Mouse (Mus musculus): ENCODE measurements at regions not wholly inside any gene's neighbourhood (a gene's known extent, or its start where the extent isn't known, plus 50 kb on each side); places are given as distances from the start of the nearest gene placed in this dataset.
A peak's percentile ranks its signal among the peaks of the same experiment; 100 is the strongest.

- DNase-seq (ENCODE audit: low spot score in 2 of 2) = peak; percentile 19 to 28
Measured at GRCm38 (mm10) chr6:143373686-143374273, 206.8 kb downstream of the Etnk1 start.

GRCm38 (mm10) chr6:143375951-143376713, 209.1 kb downstream of the Etnk1 start:
- DNase-seq (ENCODE audit: low spot score in 2 of 2) = no peak

DNA sequence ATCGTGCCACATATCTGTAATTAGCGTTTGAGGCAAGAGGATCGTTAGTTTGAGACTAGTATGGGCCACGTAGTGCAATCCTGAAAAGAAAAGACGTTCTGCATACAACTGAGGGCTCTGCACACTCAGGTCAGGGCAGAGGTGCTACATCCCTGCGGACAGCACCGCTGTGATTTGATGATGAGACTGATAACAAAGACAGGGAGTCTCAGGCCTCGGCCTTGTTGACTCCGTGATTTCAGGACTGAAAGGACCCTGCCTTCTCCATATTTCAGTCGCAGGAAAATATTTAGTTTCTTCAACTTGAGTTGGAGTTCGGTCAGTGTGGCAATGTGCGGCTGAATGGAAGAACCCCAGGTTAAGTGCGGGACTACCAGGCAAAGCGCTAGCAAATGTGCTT, 210.1 kb downstream of the Etnk1 start:
- DNase-seq (ENCODE audit: low spot score in 2 of 2) = no peak

- DNase-seq (ENCODE audit: low spot score in 2 of 2) = no peak
Measured at GRCm38 (mm10) chr6:143378126-143378525, 211.1 kb downstream of the Etnk1 start.

GRCm38 (mm10) chr6:143380490-143380889, 213.5 kb downstream of the Etnk1 start:
- no peak for DNase-seq (ENCODE audit: low spot score in 2 of 2)

DNA sequence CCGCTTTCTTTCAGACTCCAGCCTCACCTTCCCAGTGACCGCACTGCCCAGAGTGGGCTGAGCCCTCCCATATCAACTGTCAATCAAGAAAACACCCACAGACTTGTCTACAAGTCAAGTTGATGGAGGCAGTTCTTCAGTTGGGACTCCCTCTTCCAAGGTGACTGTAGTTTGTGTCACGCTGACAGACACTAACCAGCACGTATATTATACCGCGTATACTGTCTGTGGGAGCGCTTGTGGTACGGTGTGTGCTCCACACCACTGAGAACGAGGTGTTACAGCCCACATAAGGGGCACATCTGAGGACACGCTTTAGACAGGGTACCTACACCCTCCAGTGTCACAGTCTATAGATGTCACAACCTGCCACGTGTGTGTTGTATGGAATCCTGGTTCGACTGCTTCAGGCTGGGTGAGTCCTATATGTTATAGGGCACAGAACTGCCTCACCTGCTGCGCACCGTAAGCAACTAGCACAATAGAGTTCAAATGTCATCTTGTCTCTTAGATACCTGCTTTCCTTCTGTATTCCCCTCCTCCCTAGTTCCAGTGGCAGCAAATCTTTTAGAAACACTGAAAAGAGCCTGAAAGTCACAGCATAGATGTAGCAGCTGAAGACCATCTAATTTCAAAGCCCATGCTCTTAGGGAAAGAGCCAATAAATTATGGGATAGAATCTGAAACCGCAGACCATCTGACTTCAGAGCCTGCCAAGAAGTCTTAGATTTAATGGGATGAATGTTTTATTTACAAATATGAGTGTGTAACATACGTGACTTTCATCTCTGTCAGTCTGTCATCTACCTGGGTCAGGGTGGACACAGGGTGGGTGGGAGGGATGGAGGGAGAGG, 219.8 kb downstream of the Etnk1 start:
- no peak for DNase-seq (ENCODE audit: low spot score in 2 of 2)

- no peak for DNase-seq (ENCODE audit: low spot score in 2 of 2)
Measured at GRCm38 (mm10) chr6:143393543-143394207, 226.7 kb downstream of the Etnk1 start.

- no peak for DNase-seq (ENCODE audit: low spot score in 2 of 2)
Measured at GRCm38 (mm10) chr6:143394377-143394776, 227.4 kb downstream of the Etnk1 start.

DNA sequence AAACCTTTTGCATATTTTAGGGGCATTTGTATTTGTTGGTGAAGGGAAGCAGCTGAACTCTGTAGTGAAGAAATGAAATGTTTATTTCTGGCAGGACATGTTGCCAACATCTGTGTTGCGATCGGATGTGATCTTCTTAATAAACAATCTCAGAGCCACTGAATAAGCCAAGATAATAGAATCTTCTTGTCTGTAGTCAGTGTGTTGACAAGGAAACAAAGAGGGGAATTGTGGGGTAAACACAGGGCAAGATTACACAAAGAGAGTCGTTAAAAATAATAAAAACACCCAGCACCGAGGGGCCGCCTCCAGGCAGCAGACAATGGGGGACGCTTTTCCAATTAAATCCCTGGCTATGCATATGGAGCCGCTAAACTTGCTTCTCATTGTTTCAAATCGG, 234.4 kb downstream of the Etnk1 start:
- no peak for DNase-seq (ENCODE audit: low spot score in 2 of 2)

GRCm38 (mm10) chr6:143401921-143402320, 234.9 kb downstream of the Etnk1 start:
- DNase-seq (ENCODE audit: low spot score in 2 of 2) = no peak

GRCm38 (mm10) chr6:143402766-143403165, 235.7 kb downstream of the Etnk1 start:
- DNase-seq (ENCODE audit: low spot score in 2 of 2) = no peak

- DNase-seq (ENCODE audit: low spot score in 2 of 2) = no peak
Measured at GRCm38 (mm10) chr6:143404521-143404920, 237.5 kb downstream of the Etnk1 start.

GRCm38 (mm10) chr6:143412056-143412455, 245.0 kb downstream of the Etnk1 start:
- DNase-seq (ENCODE audit: low spot score in 2 of 2) = no peak

DNA sequence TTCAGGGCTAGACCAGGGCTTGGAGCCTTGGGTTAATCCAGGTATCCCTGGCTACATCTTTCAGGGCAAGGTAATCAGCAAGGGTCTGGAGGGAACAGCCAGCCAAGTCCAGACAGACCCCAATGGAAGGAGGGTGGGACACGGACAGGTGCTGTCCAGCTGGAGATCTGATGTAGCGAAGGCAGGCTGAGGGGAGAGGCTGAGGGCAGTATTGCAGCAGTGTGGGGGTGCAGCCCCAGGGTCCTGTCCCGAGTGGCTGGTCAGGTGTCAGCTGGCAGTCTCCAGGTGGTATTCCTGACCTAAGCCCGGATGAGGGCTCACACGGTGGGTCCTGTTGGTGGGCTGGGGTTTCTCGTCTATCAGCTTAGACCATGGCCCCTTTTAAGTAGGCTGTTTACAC, 245.7 kb downstream of the Etnk1 start:
- no peak for DNase-seq (ENCODE audit: low spot score in 2 of 2)

- peak; percentile 57 to 64 for DNase-seq (ENCODE audit: low spot score in 2 of 2)
Measured at GRCm38 (mm10) chr6:143414590-143415382, 247.8 kb downstream of the Etnk1 start.

DNA sequence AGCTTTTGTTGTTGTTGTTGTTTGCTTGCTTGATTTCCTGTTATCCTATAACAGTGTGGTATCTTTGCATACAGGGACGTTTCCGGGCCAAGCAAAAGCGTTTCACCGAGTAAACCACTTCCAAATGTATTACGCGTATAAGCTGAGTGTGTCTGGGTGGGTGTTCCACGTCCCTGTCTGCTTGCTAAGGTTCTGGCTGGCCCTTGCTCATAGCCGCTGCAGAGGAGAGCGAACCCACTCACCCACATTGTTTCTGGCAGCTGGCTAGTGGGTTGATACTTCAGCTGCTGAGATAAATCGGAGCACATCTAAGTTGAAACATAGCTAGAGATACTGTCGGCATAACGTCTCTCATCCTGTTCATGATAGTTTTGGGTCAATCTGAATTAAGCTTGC, 248.4 kb downstream of the Etnk1 start:
- DNase-seq (ENCODE audit: low spot score in 2 of 2) = no peak

DNA sequence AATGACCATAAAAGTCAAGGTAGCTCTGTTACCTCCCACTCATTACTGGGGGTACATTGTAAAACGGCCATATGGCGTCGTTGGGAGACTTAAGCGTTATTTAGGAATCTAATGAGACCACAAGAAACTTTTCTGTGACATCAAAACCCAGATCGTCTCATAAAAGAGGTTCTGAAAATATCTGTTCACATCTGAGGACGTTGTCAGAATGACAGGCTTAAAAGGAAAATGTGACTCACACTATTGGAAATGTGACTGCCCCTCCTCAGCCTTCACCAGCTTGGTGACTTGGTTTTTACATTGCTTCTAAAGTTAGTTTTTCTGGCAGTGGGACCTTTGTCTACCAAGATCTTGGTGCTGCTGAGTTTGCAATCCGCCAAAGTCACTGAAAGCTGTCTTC, 252.9 kb downstream of the Etnk1 start:
- DNase-seq (ENCODE audit: low spot score in 2 of 2) = no peak

GRCm38 (mm10) chr6:143423026-143423425, 256.0 kb downstream of the Etnk1 start:
- DNase-seq (ENCODE audit: low spot score in 2 of 2) = no peak

- no peak for DNase-seq (ENCODE audit: low spot score in 2 of 2)
Measured at GRCm38 (mm10) chr6:143425182-143425829, 258.3 kb downstream of the Etnk1 start.

DNA sequence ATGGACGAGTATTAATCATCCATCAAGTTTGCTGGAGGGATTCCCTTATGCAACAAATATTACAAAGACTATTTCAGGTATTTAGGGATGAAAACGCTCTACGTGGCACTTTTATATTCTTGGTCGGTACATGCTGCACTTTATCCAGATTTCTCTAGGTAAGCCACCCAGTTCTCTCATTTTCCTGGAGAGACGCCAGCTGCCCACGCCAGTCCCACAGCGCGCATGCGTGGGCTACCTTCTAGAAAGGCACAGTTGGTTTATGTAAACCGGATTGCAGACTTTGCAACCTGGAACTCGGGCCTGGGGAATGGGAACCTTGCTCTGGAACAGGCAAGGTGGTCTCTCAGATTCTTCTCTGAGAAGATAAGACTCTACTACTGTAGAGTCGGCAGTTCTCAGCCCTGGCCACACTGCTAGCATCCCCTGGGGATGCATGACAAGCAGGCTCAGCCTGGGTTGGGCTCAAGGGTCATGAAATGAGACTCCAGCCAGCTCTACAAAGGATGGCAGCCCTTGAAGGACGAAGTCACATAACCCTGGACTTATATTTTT, 265.0 kb downstream of the Etnk1 start:
- DNase-seq (ENCODE audit: low spot score in 2 of 2) = peak; percentile 45 to 59
